Mouse (Mus musculus): ENCODE results near the gene 4921509C19Rik.
"Not testable (repeated sequence)": the region's sequence is repeated elsewhere in the genome, so short reads cannot be mapped to it uniquely, and the experiment has no call there.

Gene 4921509C19Rik

GRCm38 (mm10) chr2:151476053-151476452 is at the start of gene 4921509C19Rik:
TSS of gene 4921509C19Rik (minus strand) at chr2:151476153.
- DNase-seq (ENCODE audit: low read depth, low spot score): not testable (repeated sequence)

GRCm38 (mm10) chr2:151525520-151525919 is 49.6 kb upstream of the 4921509C19Rik start:
- DNase-seq (ENCODE audit: low read depth, low spot score): no peak

GRCm38 (mm10) chr2:151524324-151525041 is 48.5 kb upstream of the 4921509C19Rik start:
- DNase-seq (ENCODE audit: low read depth, low spot score): no peak

GRCm38 (mm10) chr2:151519000-151519399 is 43.0 kb upstream of the 4921509C19Rik start:
- no peak for DNase-seq (ENCODE audit: low read depth, low spot score)

GRCm38 (mm10) chr2:151513525-151514285 is 37.8 kb upstream of the 4921509C19Rik start:
- peak; percentile 86 for DNase-seq (ENCODE audit: low read depth, low spot score)

GRCm38 (mm10) chr2:151512199-151512598 is 36.2 kb upstream of the 4921509C19Rik start:
- no peak for DNase-seq (ENCODE audit: low read depth, low spot score)

GRCm38 (mm10) chr2:151504226-151504625 is 28.3 kb upstream of the 4921509C19Rik start:
- DNase-seq (ENCODE audit: low read depth, low spot score): no peak

GRCm38 (mm10) chr2:151500442-151501007 is 24.6 kb upstream of the 4921509C19Rik start:
- DNase-seq (ENCODE audit: low read depth, low spot score): no peak

GRCm38 (mm10) chr2:151498358-151498757 is 22.4 kb upstream of the 4921509C19Rik start:
- DNase-seq (ENCODE audit: low read depth, low spot score): no peak

- DNase-seq (ENCODE audit: low read depth, low spot score): peak; percentile 95
Measured at GRCm38 (mm10) chr2:151494035-151494803, 18.3 kb upstream of the 4921509C19Rik start, which contains the start of gene Nsfl1c. TSS of gene Nsfl1c (plus strand) at chr2:151494182.

GRCm38 (mm10) chr2:151486496-151486895 is 10.5 kb upstream of the 4921509C19Rik start:
- DNase-seq (ENCODE audit: low read depth, low spot score): no peak

- DNase-seq (ENCODE audit: low read depth, low spot score): not testable (repeated sequence)
Measured at GRCm38 (mm10) chr2:151434971-151435370, 41.0 kb downstream of the 4921509C19Rik start.

- not testable (repeated sequence) for DNase-seq (ENCODE audit: low read depth, low spot score)
Measured at GRCm38 (mm10) chr2:151434203-151434602, 41.8 kb downstream of the 4921509C19Rik start.

Data from telencephalon, adult 2 months (tissue).